Mouse (Mus musculus) gastrocnemius, postnatal 25 days (tissue): ENCODE results near the gene Man1a2. TPM values are rescaled to one million over a fixed set of nuclear protein-coding genes. Genes with fewer than 3 reads are reported as not detected.

Source experiments
- total RNA-seq, 2 experiments: library from RNA; stranded (reverse); gene quantifications; 1 replicate in 1 of 2; 2 replicates in 1 of 2; pipeline ENCODE4 v1.2.3; 2021

Gene Man1a2
- total RNA-seq, 2 experiments from 2014 or later = 19.5 to 21.1 TPM

Other genes starting within 250 kb of the Man1a2 start
- gene Tent5c, start 196.2 kb downstream of the Man1a2 start, total RNA-seq = 1 to 10 TPM; 3.3 to 6.1 TPM
- under 1 TPM; 0.13 to 0.64 TPM for gene Vtcn1, start 140.0 kb upstream of the Man1a2 start, total RNA-seq
- gene Trim45, start 236.7 kb upstream of the Man1a2 start, total RNA-seq = 1 to 10 TPM; 3.9 to 6.0 TPM